Mouse (Mus musculus): ENCODE results near the gene Wipf2. TPM values are rescaled to one million over a fixed set of nuclear protein-coding genes. Genes with fewer than 3 reads are reported as not detected.

Gene Wipf2
- polyA plus RNA-seq, 1 experiment from 2014 or later, result 5.2 TPM

DNA sequence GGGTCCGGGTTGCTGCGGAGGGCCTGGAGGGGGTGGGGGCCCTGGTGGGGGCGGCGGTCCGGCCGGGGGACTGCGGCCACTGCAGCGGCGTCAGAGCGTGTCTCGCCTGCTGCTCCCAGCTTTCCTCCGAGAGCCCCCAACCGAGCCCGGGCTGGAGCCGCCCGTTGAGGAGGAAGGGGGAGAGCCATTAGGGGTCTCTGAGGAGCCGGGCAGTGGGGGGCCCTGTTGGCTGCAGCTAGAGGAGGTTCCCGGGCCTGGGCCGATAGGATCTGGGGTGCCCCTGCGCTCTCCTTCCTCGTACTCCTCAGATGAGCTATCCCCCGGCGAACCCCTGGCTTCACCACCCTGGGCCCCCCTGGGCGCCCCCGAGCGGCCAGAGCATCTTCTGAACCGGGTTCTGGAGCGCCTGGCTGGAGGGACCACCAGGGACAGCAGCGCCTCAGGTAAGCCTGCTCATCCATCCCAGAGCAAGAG is 26.2 kb upstream of the Wipf2 start:
- peak; percentile 19; the same call in 1 of the 2 replicates for ATAC-seq (replicated peaks; ENCODE audit: low FRiP score)
- H3K4me3 ChIP-seq (replicated peaks), result peak overlapping the region; percentile 72
- H3K9ac ChIP-seq, result peak overlapping the region; percentile 65
- peak overlapping the region; percentile 99 for H3K4me2 ChIP-seq
- peak overlapping the region; percentile 54; the same call in 1 of the 2 replicates for H3K27ac ChIP-seq
- under 1% methylated on average over 29 of the region's 29 CpGs for WGBS
- H3K36me3 ChIP-seq, result peaks cover 24% of the 10 kb centered on the region
- peaks cover 44% of the 10 kb centered on the region for H3K4me1 ChIP-seq
- H3K9me3 ChIP-seq (replicated peaks), result no peaks in the 10 kb centered on the region
- H3K27me3 ChIP-seq, result peaks cover 23% of the 10 kb centered on the region

DNA sequence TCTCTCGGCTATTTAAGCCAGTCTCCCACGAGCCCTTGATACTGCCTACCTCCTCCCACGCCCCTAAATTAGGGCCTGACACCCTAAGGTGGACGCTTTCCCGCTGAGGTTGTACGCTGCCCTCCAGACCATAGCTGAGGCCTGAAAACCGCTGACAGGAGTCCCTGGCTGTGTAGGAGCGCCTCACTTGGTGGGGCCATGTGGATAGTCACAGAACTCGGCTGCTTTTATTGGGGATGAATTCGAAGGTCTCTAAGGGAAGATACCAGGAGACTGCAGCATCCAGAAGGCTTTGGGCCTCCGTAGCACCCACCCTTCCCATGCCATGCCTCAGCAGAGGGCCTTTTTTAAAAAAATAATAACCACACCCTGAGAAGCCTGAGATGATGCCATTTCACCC is 25.5 kb upstream of the Wipf2 start:
- ATAC-seq (replicated peaks; ENCODE audit: low FRiP score), result no peak
- peak overlapping the region; percentile 72 for H3K4me3 ChIP-seq (replicated peaks)
- no peak overlapping the region for H3K9ac ChIP-seq

DNA sequence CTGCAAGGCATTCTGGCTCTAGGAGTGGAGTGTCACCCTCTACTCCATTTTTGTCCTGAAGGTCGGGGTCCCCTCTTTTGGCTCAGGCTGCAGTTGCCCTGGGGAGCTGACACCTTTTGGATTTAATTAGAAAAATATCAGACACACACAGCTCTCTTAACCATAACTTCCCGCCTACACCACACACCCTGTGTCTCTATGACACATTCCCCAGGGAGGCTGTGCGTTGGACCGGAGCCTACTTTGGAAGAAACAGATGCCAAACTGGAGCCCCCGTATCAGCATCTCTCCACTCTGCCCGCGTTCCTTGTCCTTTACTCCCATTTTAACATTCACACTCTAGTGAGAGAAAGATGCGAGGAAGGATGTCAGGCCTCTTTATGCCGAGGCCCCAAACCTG is 24.9 kb upstream of the Wipf2 start:
- H3K9me3 ChIP-seq (replicated peaks), result no peaks in the 10 kb centered on the region
- 58% methylated on average over 9 of the region's 9 CpGs for WGBS
- H3K4me3 ChIP-seq (replicated peaks), result no peak overlapping the region
- peaks cover 44% of the 10 kb centered on the region for H3K4me1 ChIP-seq
- ATAC-seq (replicated peaks; ENCODE audit: low FRiP score), result no peak
- H3K4me2 ChIP-seq, result no peak overlapping the region
- peaks cover 23% of the 10 kb centered on the region for H3K27me3 ChIP-seq
- H3K9ac ChIP-seq, result no peak overlapping the region
- no peak overlapping the region for H3K27ac ChIP-seq
- H3K36me3 ChIP-seq, result peaks cover 12% of the 10 kb centered on the region

More for the DNA sequence above, 25.5 kb upstream of the Wipf2 start:
- peak overlapping the region; percentile 99 for H3K4me2 ChIP-seq
- 30% methylated on average over 11 of the region's 11 CpGs for WGBS
- H3K36me3 ChIP-seq, result peaks cover 18% of the 10 kb centered on the region
- H3K9me3 ChIP-seq (replicated peaks), result no peaks in the 10 kb centered on the region
- peaks cover 44% of the 10 kb centered on the region for H3K4me1 ChIP-seq
- no peak overlapping the region for H3K27ac ChIP-seq
- H3K27me3 ChIP-seq, result peaks cover 23% of the 10 kb centered on the region

DNA sequence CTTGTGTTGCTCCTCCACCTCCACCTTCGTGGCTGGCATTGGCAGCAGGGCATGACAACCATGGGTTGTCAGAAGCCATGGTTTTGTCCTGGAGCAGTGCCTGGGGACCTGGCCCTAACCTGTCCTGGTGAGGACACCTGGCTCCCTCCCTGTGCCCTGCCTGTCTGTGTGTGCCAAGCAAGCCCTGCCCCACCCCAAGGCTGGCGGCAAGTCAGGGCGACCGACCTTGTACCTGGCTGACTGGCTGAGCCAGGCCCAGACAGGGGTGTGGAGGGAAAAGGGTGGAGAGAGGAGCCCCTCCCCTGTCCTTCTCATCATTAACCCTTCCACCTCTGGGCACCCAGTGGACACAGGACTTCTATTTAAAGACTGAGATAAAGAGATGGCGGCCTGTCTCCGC is 24.0 kb upstream of the Wipf2 start:
- WGBS, result 28% methylated on average over 6 of the region's 6 CpGs

DNA sequence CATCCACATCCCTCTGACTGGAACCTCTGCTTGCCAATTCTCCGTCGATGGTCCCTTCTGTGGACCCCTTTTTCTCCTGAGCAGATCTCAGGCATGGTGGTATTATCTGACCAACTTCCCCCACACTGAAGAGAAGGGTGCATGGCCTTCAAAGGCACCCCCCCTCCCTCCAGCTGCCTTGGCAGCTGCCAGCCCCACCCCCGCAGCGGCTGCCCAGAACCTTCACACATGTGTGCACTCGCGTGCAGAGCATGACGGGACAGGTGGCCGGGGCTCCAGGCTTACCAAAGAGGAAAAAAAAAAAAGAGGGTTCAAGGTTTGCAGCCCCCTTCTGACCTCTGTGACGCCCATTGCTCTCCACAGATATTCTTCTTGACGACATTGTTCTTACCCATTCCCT is 23.5 kb upstream of the Wipf2 start:
- Histone ChIP-seq H3K36me3 (no peaks in the 10 kb centered on the region), H3K27ac (no peak overlapping the region), H3K27me3 (peaks cover 23% of the 10 kb centered on the region), H3K4me2 (0 out of 2 replicates have a peak overlapping the region, but pooled peaks have one; percentile 3), H3K4me3 (replicated peaks) (no peak overlapping the region), H3K4me1 (peaks cover 46% of the 10 kb centered on the region), H3K9me3 (replicated peaks) (no peaks in the 10 kb centered on the region), H3K9ac (no peak overlapping the region)
- WGBS, result 36% methylated on average over 8 of the region's 10 CpGs
- ATAC-seq (replicated peaks; ENCODE audit: low FRiP score), result no peak

More for the DNA sequence above, 24.0 kb upstream of the Wipf2 start:
- Histone ChIP-seq H3K4me2 (0 out of 2 replicates have a peak overlapping the region, but pooled peaks have one; percentile 3), H3K4me1 (peaks cover 44% of the 10 kb centered on the region), H3K4me3 (replicated peaks) (no peak overlapping the region), H3K9ac (no peak overlapping the region), H3K27me3 (peaks cover 23% of the 10 kb centered on the region), H3K27ac (no peak overlapping the region), H3K36me3 (peaks cover 3% of the 10 kb centered on the region; the same call in 1 of the 2 replicates), H3K9me3 (replicated peaks) (no peaks in the 10 kb centered on the region)
- no peak for ATAC-seq (replicated peaks; ENCODE audit: low FRiP score)

DNA sequence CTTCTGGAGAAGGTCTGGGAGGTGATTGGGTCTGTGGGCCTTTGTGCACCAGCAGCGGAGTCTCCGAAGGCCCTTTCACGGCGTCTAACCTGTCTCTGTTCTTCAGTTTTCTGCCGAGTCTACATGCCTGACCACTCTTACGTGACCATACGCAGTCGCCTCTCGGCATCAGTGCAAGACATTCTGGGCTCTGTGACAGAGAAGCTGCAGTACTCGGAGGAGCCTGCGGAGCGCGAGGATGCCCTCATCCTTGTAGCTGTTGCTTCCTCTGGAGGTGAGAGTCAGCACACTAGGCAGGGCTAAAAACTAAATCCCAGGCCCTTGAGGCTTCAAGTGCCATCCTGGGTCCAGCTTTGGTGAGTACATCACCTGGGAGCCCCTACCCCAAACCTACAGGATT is 17.4 kb upstream of the Wipf2 start:
- Histone ChIP-seq H3K9me3 (replicated peaks) (no peaks in the 10 kb centered on the region), H3K4me2 (no peak overlapping the region), H3K27me3 (0 out of 2 replicates have a peak, but pooled peaks cover 3% of the 10 kb centered on the region), H3K4me1 (peaks cover 27% of the 10 kb centered on the region), H3K36me3 (no peaks in the 10 kb centered on the region), H3K4me3 (replicated peaks) (no peak overlapping the region), H3K9ac (no peak overlapping the region), H3K27ac (no peak overlapping the region)
- 43% methylated on average over 13 of the region's 13 CpGs for WGBS
- ATAC-seq (replicated peaks; ENCODE audit: low FRiP score), result no peak

DNA sequence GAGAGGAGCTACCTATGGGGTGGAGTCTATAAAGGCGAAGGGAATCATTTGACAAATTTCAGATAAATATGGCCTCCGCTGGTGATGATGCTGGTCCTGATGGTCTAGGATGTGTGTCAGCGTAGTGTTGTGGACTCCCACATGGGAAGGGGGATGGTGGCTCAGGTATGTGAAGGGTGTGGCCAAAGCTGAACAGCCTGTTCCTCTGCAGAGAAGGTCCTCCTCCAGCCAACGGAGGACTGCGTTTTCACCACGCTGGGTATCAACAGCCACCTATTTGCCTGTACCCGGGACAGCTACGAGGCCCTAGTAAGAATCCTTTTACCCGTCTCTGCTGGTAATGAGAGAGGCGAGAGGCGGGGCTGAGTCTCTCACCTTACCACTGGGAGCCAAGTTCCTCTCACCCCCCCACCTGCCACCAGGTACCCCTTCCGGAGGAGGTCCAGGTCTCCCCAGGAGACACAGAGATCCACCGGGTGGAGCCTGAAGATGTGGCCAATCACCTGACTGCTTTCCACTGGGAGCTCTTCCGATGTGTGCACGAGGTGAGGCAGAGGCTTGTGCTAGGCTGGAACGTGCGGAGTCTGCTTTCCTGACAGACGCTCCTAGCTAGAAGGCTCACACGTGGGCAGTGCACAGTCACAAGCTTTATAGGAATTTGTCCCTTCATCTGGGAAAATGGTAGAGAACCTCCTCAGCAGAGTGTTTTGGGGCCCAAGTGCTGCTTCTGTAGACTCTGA is 16.4 kb upstream of the Wipf2 start:
- H3K27ac ChIP-seq, result no peak overlapping the region
- H3K4me3 ChIP-seq (replicated peaks), result no peak overlapping the region
- H3K4me2 ChIP-seq, result no peak overlapping the region
- H3K4me1 ChIP-seq, result peaks cover 27% of the 10 kb centered on the region
- no peaks in the 10 kb centered on the region for H3K9me3 ChIP-seq (replicated peaks)
- ATAC-seq (replicated peaks; ENCODE audit: low FRiP score), result no peak
- H3K27me3 ChIP-seq, result 0 out of 2 replicates have a peak, but pooled peaks cover 3% of the 10 kb centered on the region
- whole genome bisulfite sequencing, result 66% methylated on average over 19 of the region's 19 CpGs
- H3K9ac ChIP-seq, result no peak overlapping the region
- no peaks in the 10 kb centered on the region for H3K36me3 ChIP-seq

DNA sequence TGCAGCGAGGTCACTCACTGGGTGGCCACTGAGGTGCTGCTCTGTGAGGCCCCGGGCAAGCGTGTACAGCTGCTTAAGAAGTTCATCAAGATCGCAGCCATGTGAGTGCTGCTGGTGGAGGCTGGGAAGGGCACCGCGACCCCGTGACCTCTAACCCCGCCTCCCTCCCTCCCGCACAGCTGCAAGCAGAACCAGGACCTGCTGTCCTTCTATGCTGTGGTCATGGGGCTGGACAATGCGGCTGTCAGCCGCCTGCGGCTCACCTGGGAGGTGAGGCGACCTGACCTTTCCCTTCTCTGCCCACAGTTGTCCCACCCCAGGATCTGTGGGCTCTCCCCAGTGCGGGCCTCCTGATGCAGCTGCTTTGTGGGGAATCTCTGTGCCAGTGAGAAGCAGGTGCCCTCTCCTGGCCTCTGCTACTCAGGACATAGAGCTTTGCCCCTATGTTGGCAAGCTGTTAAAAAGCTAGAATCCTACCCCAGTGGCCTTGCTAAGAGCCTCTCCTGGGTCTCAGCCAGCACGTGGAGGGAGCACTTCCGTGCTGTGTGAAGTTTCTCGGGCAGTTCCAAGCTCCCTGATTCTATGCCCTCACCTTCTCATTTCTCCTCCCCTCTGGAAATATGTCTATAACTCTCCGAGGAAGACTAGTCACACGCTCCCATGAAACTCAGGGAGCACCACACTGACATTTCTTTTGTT is 14.1 kb upstream of the Wipf2 start:
- peak overlapping the region; percentile 30 for H3K4me2 ChIP-seq
- WGBS, result 7% methylated on average over 19 of the region's 19 CpGs
- no peaks in the 10 kb centered on the region for H3K36me3 ChIP-seq
- no peak overlapping the region for H3K4me3 ChIP-seq (replicated peaks)
- no peak overlapping the region for H3K9ac ChIP-seq
- peaks cover 31% of the 10 kb centered on the region for H3K4me1 ChIP-seq
- 0 out of 2 replicates have a peak, but pooled peaks cover 3% of the 10 kb centered on the region for H3K27me3 ChIP-seq
- 0 out of 2 replicates have a peak, but pooled peaks have one; percentile 13 for ATAC-seq (replicated peaks; ENCODE audit: low FRiP score)
- H3K9me3 ChIP-seq (replicated peaks), result no peaks in the 10 kb centered on the region
- H3K27ac ChIP-seq, result no peak overlapping the region

DNA sequence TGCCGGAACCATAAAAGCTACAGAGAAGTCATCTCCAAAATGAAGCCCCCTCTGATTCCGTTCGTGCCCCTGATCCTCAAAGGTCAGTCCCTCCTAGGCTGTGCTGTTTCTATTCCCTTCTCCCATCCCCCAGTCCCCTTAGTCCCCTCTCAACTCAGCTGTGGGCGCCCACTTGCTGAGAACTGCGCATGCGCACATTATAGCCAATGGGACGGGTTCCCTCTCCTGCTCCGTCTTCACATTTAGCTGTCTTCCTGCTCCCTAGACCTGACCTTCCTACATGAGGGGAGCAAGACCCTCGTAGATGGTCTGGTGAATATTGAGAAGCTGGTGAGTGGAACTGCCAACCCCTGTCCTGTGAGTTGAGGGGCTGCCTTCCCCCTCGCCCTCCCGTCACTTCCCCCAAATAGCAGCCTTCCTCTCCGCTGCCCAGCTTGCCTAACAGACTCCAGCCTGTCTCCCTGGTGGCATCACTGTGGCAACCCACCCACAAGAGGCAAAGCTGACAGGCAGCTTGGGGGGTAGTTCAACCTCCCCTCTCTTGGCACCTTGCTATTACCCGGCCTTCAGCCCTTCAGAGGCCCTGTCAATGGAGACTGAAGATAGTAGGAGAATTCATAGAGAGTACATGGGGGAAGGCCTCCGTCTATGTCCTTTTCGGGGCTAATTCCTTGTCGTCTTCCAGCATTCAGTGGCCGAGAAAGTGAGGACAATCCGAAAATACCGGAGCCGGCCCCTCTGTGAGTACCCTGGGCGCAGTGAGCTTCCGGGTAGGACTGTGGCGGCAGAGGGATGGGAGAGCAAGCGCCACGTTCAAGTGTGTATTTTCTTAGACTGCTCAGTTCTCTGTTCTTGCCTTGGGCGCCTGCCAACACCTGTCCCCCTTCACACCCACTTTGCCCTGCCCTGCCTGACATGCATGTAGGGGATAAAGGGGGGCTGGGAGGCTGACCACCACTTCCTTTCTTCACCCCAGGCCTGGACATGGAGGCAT is 13.0 kb upstream of the Wipf2 start:
- 0 out of 2 replicates have a peak, but pooled peaks cover 3% of the 10 kb centered on the region for H3K27me3 ChIP-seq
- H3K9me3 ChIP-seq (replicated peaks), result no peaks in the 10 kb centered on the region
- H3K36me3 ChIP-seq, result no peaks in the 10 kb centered on the region
- ATAC-seq (replicated peaks; ENCODE audit: low FRiP score), result no peak
- no peak overlapping the region for H3K9ac ChIP-seq
- no peak overlapping the region for H3K4me3 ChIP-seq (replicated peaks)
- no peak overlapping the region; the same call in none of the 2 replicates for H3K4me2 ChIP-seq
- H3K4me1 ChIP-seq, result peaks cover 29% of the 10 kb centered on the region
- H3K27ac ChIP-seq, result no peak overlapping the region
- WGBS, result 71% methylated on average over 26 of the region's 26 CpGs

DNA sequence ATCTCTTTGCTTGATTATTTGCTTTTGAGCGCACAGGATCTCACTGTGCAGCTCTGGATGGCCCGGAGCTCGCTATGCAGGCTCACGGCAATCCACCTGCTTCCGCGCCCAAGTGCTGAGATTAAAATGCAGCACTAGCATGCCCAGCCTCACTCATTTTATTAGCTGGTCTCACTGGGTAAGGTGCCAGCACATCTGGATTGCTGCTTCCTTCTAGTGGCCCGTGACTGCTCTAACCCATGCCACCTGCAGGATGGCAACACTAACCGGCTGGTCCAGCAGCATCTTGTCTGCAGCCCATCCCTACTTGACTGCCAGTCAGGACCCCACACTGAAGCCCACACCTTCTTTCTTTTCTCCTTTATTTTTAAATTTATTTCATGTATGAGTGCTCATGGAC is 9.3 kb upstream of the Wipf2 start:
- H3K27ac ChIP-seq, result no peak overlapping the region
- WGBS, result 96% methylated on average over 8 of the region's 8 CpGs
- H3K9me3 ChIP-seq (replicated peaks), result no peaks in the 10 kb centered on the region
- H3K36me3 ChIP-seq, result no peaks in the 10 kb centered on the region
- H3K9ac ChIP-seq, result no peak overlapping the region
- peaks cover 23% of the 10 kb centered on the region for H3K4me1 ChIP-seq
- H3K4me3 ChIP-seq (replicated peaks), result no peak overlapping the region
- peaks cover 2% of the 10 kb centered on the region; the same call in 1 of the 2 replicates for H3K27me3 ChIP-seq
- no peak overlapping the region for H3K4me2 ChIP-seq
- ATAC-seq (replicated peaks; ENCODE audit: low FRiP score), result no peak

DNA sequence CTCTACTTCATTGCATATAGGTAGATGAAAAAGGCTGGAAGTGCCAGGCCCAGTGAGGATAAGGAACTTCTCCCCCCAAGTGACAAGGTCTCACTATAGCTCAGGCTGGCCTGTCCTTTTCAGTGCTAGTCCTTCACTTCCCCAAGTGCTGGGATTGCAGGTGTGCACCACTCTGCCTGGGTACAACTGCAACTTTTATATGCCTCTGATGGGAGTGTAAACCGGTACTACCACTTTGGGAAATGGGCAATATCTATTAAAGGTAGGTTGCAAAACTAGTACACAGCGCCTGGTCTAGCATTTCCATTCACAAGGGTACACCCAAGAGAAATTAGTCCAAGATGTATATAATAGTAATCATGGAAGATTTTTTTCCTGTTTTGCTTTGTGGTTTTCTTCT is 8.8 kb upstream of the Wipf2 start:
- ATAC-seq (replicated peaks; ENCODE audit: low FRiP score), result no peak
- Histone ChIP-seq H3K4me2 (no peak overlapping the region), H3K36me3 (no peaks in the 10 kb centered on the region), H3K4me3 (replicated peaks) (no peak overlapping the region), H3K9me3 (replicated peaks) (no peaks in the 10 kb centered on the region), H3K4me1 (peaks cover 18% of the 10 kb centered on the region), H3K27ac (no peak overlapping the region), H3K27me3 (peaks cover 2% of the 10 kb centered on the region; the same call in 1 of the 2 replicates), H3K9ac (no peak overlapping the region)
- 92% methylated on average over 2 of the region's 2 CpGs for WGBS
